Mouse (Mus musculus) spleen, adult 18-20 months (tissue): ENCODE results near the gene Psmd5.
A peak's percentile ranks its signal among the peaks of the same experiment; 100 is the strongest.

Experiments
- DNase-seq, 2 experiments: peaks; one replicate each; pipeline ENCODE4 v3.0.0; 2022; ENCODE audit warnings: mixed read lengths in 2 of 2

The Psmd5 gene

GRCm38 (mm10) chr2:34874816-34875345 is at the start of gene Psmd5:
Gene Psmd5 (minus strand): TSS chr2:34874968.
- no peak for DNase-seq

- DNase-seq, result no peak
Measured at GRCm38 (mm10) chr2:34922729-34923128, 48.0 kb upstream of the Psmd5 start.

- no peak for DNase-seq
Measured at GRCm38 (mm10) chr2:34920144-34920543, 45.4 kb upstream of the Psmd5 start.

GRCm38 (mm10) chr2:34915103-34915502 is 40.3 kb upstream of the Psmd5 start:
- DNase-seq, result no peak

GRCm38 (mm10) chr2:34914823-34915082 is 40.0 kb upstream of the Psmd5 start:
- DNase-seq, result no peak

- DNase-seq, result peak; percentile 48 to 52
Measured at GRCm38 (mm10) chr2:34914069-34914822, 39.5 kb upstream of the Psmd5 start.

- DNase-seq, result peak; percentile 42 to 63
Measured at GRCm38 (mm10) chr2:34913218-34914068, 38.7 kb upstream of the Psmd5 start, which contains the start of gene Phf19. Gene Phf19 (minus strand): TSS chr2:34914026.

GRCm38 (mm10) chr2:34912613-34913012 is 37.8 kb upstream of the Psmd5 start:
- no peak for DNase-seq

GRCm38 (mm10) chr2:34911871-34912270 is 37.1 kb upstream of the Psmd5 start:
- no peak for DNase-seq

GRCm38 (mm10) chr2:34909719-34910118 is 35.0 kb upstream of the Psmd5 start:
- DNase-seq, result no peak

- DNase-seq, result peak; percentile 69 to 75
Measured at GRCm38 (mm10) chr2:34906861-34907604, 32.3 kb upstream of the Psmd5 start.

GRCm38 (mm10) chr2:34906426-34906825 is 31.7 kb upstream of the Psmd5 start:
- DNase-seq, result no peak

- peak; percentile 94 to 95 for DNase-seq
Measured at GRCm38 (mm10) chr2:34904849-34905542, 30.2 kb upstream of the Psmd5 start.

- DNase-seq, result no peak
Measured at GRCm38 (mm10) chr2:34903652-34904405, 29.1 kb upstream of the Psmd5 start.

GRCm38 (mm10) chr2:34903191-34903590 is 28.4 kb upstream of the Psmd5 start:
- DNase-seq, result no peak

GRCm38 (mm10) chr2:34902731-34903130 is 28.0 kb upstream of the Psmd5 start:
- no peak for DNase-seq

GRCm38 (mm10) chr2:34901726-34902125 is 27.0 kb upstream of the Psmd5 start:
- DNase-seq, result no peak

- DNase-seq, result no peak
Measured at GRCm38 (mm10) chr2:34900412-34900811, 25.6 kb upstream of the Psmd5 start.

GRCm38 (mm10) chr2:34899682-34900081 is 24.9 kb upstream of the Psmd5 start:
- DNase-seq, result no peak

GRCm38 (mm10) chr2:34897820-34898219 is 23.1 kb upstream of the Psmd5 start:
- DNase-seq, result peak in 1 of 2 experiments; percentile 29

GRCm38 (mm10) chr2:34896821-34897460 is 22.2 kb upstream of the Psmd5 start:
- no peak for DNase-seq
